Mouse (Mus musculus) ES-E14 (cell line): ENCODE results near the gene Kcns3.

Experiments used
- CHD2 ChIP-seq: IDR thresholded peaks from 2 replicates; pipeline ENCODE4 v1.6.1; 2014; ENCODE audit warnings: mild to moderate bottlenecking, low read depth, low read length, inconsistent platforms
- HCFC1 ChIP-seq: IDR thresholded peaks from 2 replicates; pipeline ENCODE4 v1.6.1; 2012; ENCODE audit warnings: low read length, inconsistent platforms, borderline replicate concordance; ENCODE audit not compliant: insufficient read depth
- MAFK ChIP-seq: IDR thresholded peaks from 2 replicates; pipeline ENCODE4 v1.6.1; 2014; ENCODE audit warnings: mild to moderate bottlenecking, low read depth, low read length, inconsistent platforms; ENCODE audit not compliant: insufficient read depth
- ZC3H11A ChIP-seq: IDR thresholded peaks from 2 replicates; pipeline ENCODE4 v1.6.1; 2012; ENCODE audit warnings: low read depth, mild to moderate bottlenecking, inconsistent platforms, low read length, borderline replicate concordance
- ZNF384 ChIP-seq: IDR thresholded peaks from 2 replicates; pipeline ENCODE4 v1.6.1; 2012; ENCODE audit warnings: low read depth, low read length, inconsistent platforms

- TF ChIP-seq ZC3H11A (no peak), MAFK (no peak), CHD2 (no peak), HCFC1 (no peak), ZNF384 (no peak)
These were observed 64.0 kb downstream of the Kcns3 start for GRCm38 (mm10) chr12:11086866-11087265.
